Mouse (Mus musculus): ENCODE measurements around the gene Clca3b. TPM values are rescaled to one million over a fixed set of nuclear protein-coding genes. Genes with fewer than 3 reads are reported as not detected.

Gene Clca3b
- not detected in 4 replicates for total RNA-seq (2023; ENCODE audit: inconsistent age)

DNA sequence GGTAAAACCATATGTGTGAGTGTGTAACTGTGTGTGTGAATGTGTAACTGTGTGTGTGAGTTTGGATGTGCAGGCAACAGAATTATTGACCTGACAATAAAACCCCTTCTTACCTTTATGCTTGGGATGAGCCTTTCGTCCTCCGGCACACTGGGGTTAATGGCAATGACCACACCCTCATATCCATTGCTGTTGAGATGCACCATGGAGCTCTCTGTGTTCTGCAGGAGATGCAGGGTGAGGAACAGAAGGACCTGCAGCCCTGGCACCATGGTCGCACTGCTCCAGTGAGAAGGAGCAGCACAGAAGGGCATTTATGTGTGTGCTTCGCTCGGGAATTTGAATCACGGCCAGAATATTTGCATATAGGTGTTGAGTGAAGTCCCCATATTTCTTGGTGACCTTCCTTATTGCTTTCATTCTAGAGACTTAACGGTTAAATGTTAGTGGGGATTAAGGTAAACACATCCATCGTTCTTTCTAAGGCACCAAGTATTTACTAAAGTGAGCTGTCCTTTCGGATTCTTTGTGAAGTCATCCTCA is at the start of gene Clca3b:
Clca3b (minus strand) TSS at position 344 of the 543 bp plus-strand sequence.

DNA sequence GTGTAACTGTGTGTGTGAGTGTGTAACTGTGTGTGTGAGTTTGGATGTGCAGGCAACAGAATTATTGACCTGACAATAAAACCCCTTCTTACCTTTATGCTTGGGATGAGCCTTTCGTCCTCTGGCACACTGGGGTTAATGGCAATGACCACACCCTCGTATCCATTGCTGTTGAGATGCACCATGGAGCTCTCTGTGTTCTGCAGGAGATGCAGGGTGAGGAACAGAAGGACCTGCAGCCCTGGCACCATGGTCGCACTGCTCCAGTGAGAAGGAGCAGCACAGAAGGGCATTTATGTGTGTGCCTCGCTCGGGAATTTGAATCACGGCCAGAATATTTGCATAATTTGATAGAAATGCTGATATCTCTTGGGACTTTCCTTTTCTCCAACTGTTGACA is 29.9 kb downstream of the Clca3b start, which contains the start of gene Clca3a2:
Clca3a2 (minus strand) TSS at position 276 of the 400 bp plus-strand sequence.

Other genes starting within 250 kb of the Clca3b start
- 126 to 140 TPM (median 130 TPM) in 4 replicates for gene Sh3glb1, start 129.0 kb downstream of the Clca3b start, total RNA-seq (2023; ENCODE audit: inconsistent age)
- 0.12 TPM in 1 of 4 replicates, not detected in the others for gene Clca3a1, start 88.4 kb downstream of the Clca3b start, total RNA-seq (2023; ENCODE audit: inconsistent age)
- not detected in 4 replicates for gene Clca3a2, start 29.9 kb downstream of the Clca3b start, total RNA-seq (2023; ENCODE audit: inconsistent age)
- not detected in 4 replicates for gene Clca4b, start 83.2 kb upstream of the Clca3b start, total RNA-seq (2023; ENCODE audit: inconsistent age)
- not detected in 4 replicates for gene Clca4a, start 125.7 kb upstream of the Clca3b start, total RNA-seq (2023; ENCODE audit: inconsistent age)
- not detected in 4 replicates for gene Clca1, start 183.4 kb upstream of the Clca3b start, total RNA-seq (2023; ENCODE audit: inconsistent age)